Mouse (Mus musculus): Measurements from ENCODE around the gene Kif23. TPM values are rescaled to one million over a fixed set of nuclear protein-coding genes. Genes with fewer than 3 reads are reported as not detected.

The Kif23 gene
- polyA plus RNA-seq, 1 experiment from 2014 or later = 100 TPM

- 59% methylated on average over 6 of the region's 6 CpGs for WGBS
- no peak overlapping the region for H3K4me2 ChIP-seq (replicated peaks; ENCODE audit: low read depth, low read length)
- H3K27me3 ChIP-seq (ENCODE audit: control insufficient read depth, insufficient read depth, low read length) = no peaks in the 10 kb centered on the region
- DNase-seq (ENCODE audit: low spot score) (no peak), ATAC-seq (ENCODE audit: low FRiP score) (no peak)
- H3K9ac ChIP-seq (ENCODE audit: low read depth, low read length) = no peak overlapping the region
- peaks cover 4% of the 10 kb centered on the region; the same call in 1 of the 2 replicates for H3K36me3 ChIP-seq (ENCODE audit: control insufficient read depth, insufficient read depth, low read length)
- no peak overlapping the region for H3K4me3 ChIP-seq (ENCODE audit: low read depth, low read length)
- no peak overlapping the region for H3K27ac ChIP-seq (ENCODE audit: low read depth, low read length)
- H3K9me3 ChIP-seq (ENCODE audit: control insufficient read depth, low read length) = no peaks in the 10 kb centered on the region
- H3K4me1 ChIP-seq (replicated peaks; ENCODE audit: control insufficient read depth, insufficient read depth, low read length) = 0 out of 2 replicates have a peak, but pooled peaks cover 2% of the 10 kb centered on the region
Measured at GRCm38 (mm10) chr9:61911300-61912128, 35.1 kb downstream of the Kif23 start.

DNA sequence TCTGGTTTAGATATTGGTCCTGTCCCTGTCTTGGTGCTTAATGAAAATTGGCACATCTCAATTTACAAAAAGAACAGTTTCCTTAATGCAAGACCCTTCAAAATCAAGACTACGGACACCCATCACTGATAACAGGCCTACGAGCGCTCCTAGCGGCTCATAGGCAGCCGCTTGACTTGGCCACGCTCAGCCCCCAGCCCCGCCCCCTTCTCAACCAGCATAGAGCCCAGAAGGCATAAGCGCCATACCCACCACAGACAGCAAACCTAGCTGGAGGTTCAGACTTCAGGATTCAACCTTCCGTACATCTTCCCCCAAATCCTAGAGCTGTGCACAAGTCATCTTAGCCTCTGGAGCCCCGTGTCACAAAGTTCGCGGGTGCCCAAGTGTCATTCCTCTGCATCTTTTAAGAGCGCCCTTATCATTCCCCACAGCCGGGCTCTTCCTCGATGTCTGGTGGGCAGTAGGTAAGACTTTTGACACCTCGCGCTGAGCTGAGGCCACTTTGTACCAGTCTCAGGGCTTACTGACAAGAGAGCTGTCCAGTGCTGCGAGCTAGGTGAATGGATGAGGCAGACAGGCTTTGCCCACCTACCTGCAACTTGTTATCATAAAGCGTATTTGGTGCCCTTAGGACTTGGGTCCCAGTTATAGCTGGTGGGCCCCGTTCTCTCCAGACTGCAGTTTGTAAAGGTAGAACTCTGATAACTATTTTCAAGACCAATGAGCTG, 35.9 kb downstream of the Kif23 start:
- Histone ChIP-seq H3K9me3 (ENCODE audit: control insufficient read depth, low read length) (no peaks in the 10 kb centered on the region), H3K4me2 (replicated peaks; ENCODE audit: low read depth, low read length) (no peak overlapping the region), H3K36me3 (ENCODE audit: control insufficient read depth, insufficient read depth, low read length) (peaks cover 4% of the 10 kb centered on the region; the same call in 1 of the 2 replicates), H3K4me3 (ENCODE audit: low read depth, low read length) (no peak overlapping the region), H3K27ac (ENCODE audit: low read depth, low read length) (no peak overlapping the region), H3K27me3 (ENCODE audit: control insufficient read depth, insufficient read depth, low read length) (no peaks in the 10 kb centered on the region), H3K9ac (ENCODE audit: low read depth, low read length) (no peak overlapping the region), H3K4me1 (replicated peaks; ENCODE audit: control insufficient read depth, insufficient read depth, low read length) (0 out of 2 replicates have a peak, but pooled peaks cover 2% of the 10 kb centered on the region)
- no peak for ATAC-seq (ENCODE audit: low FRiP score)
- DNase-seq (ENCODE audit: low spot score) = peak; percentile 53
- whole genome bisulfite sequencing = 47% methylated on average over 20 of the region's 20 CpGs

- Histone ChIP-seq H3K27ac (ENCODE audit: low read depth, low read length) (no peak overlapping the region), H3K9ac (ENCODE audit: low read depth, low read length) (no peak overlapping the region), H3K36me3 (ENCODE audit: control insufficient read depth, insufficient read depth, low read length) (peaks cover 4% of the 10 kb centered on the region; the same call in 1 of the 2 replicates), H3K27me3 (ENCODE audit: control insufficient read depth, insufficient read depth, low read length) (no peaks in the 10 kb centered on the region), H3K9me3 (ENCODE audit: control insufficient read depth, low read length) (no peaks in the 10 kb centered on the region), H3K4me3 (ENCODE audit: low read depth, low read length) (no peak overlapping the region), H3K4me1 (replicated peaks; ENCODE audit: control insufficient read depth, insufficient read depth, low read length) (0 out of 2 replicates have a peak, but pooled peaks cover 2% of the 10 kb centered on the region), H3K4me2 (replicated peaks; ENCODE audit: low read depth, low read length) (no peak overlapping the region)
- ATAC-seq (ENCODE audit: low FRiP score) = no peak
- no peak for DNase-seq (ENCODE audit: low spot score)
- 93% methylated on average over 1 of the region's 1 CpGs for WGBS
Measured at GRCm38 (mm10) chr9:61909633-61910032, 36.9 kb downstream of the Kif23 start.

GRCm38 (mm10) chr9:61908832-61909407, 37.7 kb downstream of the Kif23 start:
- Histone ChIP-seq H3K27ac (ENCODE audit: low read depth, low read length) (no peak overlapping the region), H3K9ac (ENCODE audit: low read depth, low read length) (no peak overlapping the region), H3K4me2 (replicated peaks; ENCODE audit: low read depth, low read length) (no peak overlapping the region), H3K4me3 (ENCODE audit: low read depth, low read length) (no peak overlapping the region), H3K9me3 (ENCODE audit: control insufficient read depth, low read length) (no peaks in the 10 kb centered on the region), H3K36me3 (ENCODE audit: control insufficient read depth, insufficient read depth, low read length) (peaks cover 4% of the 10 kb centered on the region; the same call in 1 of the 2 replicates), H3K4me1 (replicated peaks; ENCODE audit: control insufficient read depth, insufficient read depth, low read length) (0 out of 2 replicates have a peak, but pooled peaks cover 2% of the 10 kb centered on the region), H3K27me3 (ENCODE audit: control insufficient read depth, insufficient read depth, low read length) (no peaks in the 10 kb centered on the region)
- DNase-seq (ENCODE audit: low spot score) (no peak), ATAC-seq (ENCODE audit: low FRiP score) (no peak)
- WGBS = 92% methylated on average over 11 of the region's 11 CpGs

- WGBS = 86% methylated on average over 3 of the region's 3 CpGs
- no peak for DNase-seq (ENCODE audit: low spot score)
- no peaks in the 10 kb centered on the region for H3K9me3 ChIP-seq (ENCODE audit: control insufficient read depth, low read length)
- no peak overlapping the region for H3K4me3 ChIP-seq (ENCODE audit: low read depth, low read length)
- no peak overlapping the region for H3K27ac ChIP-seq (ENCODE audit: low read depth, low read length)
- peaks cover 4% of the 10 kb centered on the region; the same call in 1 of the 2 replicates for H3K36me3 ChIP-seq (ENCODE audit: control insufficient read depth, insufficient read depth, low read length)
- H3K9ac ChIP-seq (ENCODE audit: low read depth, low read length) = no peak overlapping the region
- ATAC-seq (ENCODE audit: low FRiP score) = no peak
- H3K4me1 ChIP-seq (replicated peaks; ENCODE audit: control insufficient read depth, insufficient read depth, low read length) = 0 out of 2 replicates have a peak, but pooled peaks cover 2% of the 10 kb centered on the region
- no peak overlapping the region for H3K4me2 ChIP-seq (replicated peaks; ENCODE audit: low read depth, low read length)
- H3K27me3 ChIP-seq (ENCODE audit: control insufficient read depth, insufficient read depth, low read length) = no peaks in the 10 kb centered on the region
Measured at GRCm38 (mm10) chr9:61908341-61908740, 38.2 kb downstream of the Kif23 start.

DNA sequence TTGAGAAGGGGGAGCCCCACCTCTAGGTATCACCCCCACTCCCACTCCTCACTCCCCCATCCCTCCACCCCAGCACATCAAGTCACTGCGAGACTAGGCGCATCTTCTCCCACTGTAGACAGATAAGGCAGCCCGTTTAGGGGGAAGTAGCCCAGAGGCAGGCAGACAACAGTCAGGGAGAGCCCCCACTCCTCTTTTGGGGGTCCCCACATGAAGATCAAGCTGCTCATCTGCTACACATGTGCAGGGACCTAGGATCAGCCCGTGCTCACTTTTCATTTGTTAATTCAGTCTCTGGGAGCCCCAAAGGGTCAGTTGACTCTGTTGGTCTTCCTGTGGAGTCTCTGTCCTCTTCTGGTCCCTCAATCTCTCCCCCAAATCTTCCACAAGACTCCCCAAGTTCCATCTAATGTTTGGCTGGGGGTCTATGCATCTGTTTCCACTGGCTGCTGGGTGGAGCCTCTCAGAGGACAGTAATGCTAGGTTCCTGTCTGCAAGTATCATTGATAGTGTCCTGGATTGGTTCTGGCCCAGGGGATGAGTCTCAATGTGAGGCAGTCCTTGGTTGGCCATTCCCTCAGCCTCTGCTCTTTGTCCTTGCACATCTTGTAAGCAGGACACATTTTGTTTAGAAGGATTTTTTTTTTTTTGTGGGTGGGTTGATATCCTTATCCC, 38.8 kb downstream of the Kif23 start:
- H3K4me2 ChIP-seq (replicated peaks; ENCODE audit: low read depth, low read length) = no peak overlapping the region
- no peak for DNase-seq (ENCODE audit: low spot score)

DNA sequence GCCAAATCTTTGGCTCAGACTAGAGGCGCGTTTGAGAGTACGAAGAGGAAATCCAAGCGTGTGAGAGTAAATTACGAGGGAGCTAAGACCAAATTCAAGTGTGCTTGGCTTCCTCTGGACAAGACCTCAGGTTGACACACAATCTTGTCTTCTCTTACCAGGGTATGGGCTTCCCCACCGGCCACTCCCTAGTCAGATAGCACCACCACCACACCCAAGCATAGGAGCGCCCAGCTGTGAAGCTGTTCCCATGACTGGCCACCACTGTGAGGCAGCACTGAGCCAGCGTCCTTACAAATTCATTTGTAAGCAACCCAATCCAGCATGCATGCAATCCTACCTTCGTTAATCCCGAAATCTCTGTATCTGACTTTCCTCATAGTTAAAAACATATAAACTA, 39.7 kb downstream of the Kif23 start:
- H3K4me1 ChIP-seq (replicated peaks; ENCODE audit: control insufficient read depth, insufficient read depth, low read length) = peaks cover 3% of the 10 kb centered on the region
- H3K27me3 ChIP-seq (ENCODE audit: control insufficient read depth, insufficient read depth, low read length) = no peaks in the 10 kb centered on the region
- ATAC-seq (ENCODE audit: low FRiP score) (no peak), DNase-seq (ENCODE audit: low spot score) (peak; percentile 49)
- H3K4me3 ChIP-seq (ENCODE audit: low read depth, low read length) = no peak overlapping the region
- no peak overlapping the region for H3K4me2 ChIP-seq (replicated peaks; ENCODE audit: low read depth, low read length)
- H3K9me3 ChIP-seq (ENCODE audit: control insufficient read depth, low read length) = no peaks in the 10 kb centered on the region
- no peaks in the 10 kb centered on the region for H3K36me3 ChIP-seq (ENCODE audit: control insufficient read depth, insufficient read depth, low read length)
- WGBS = 70% methylated on average over 10 of the region's 10 CpGs
- no peak overlapping the region for H3K27ac ChIP-seq (ENCODE audit: low read depth, low read length)
- no peak overlapping the region for H3K9ac ChIP-seq (ENCODE audit: low read depth, low read length)

More for the DNA sequence above, 38.8 kb downstream of the Kif23 start:
- Histone ChIP-seq H3K4me3 (ENCODE audit: low read depth, low read length) (no peak overlapping the region), H3K27me3 (ENCODE audit: control insufficient read depth, insufficient read depth, low read length) (no peaks in the 10 kb centered on the region), H3K9ac (ENCODE audit: low read depth, low read length) (no peak overlapping the region), H3K36me3 (ENCODE audit: control insufficient read depth, insufficient read depth, low read length) (peaks cover 3% of the 10 kb centered on the region; the same call in 1 of the 2 replicates), H3K4me1 (replicated peaks; ENCODE audit: control insufficient read depth, insufficient read depth, low read length) (0 out of 2 replicates have a peak, but pooled peaks cover under 1% of the 10 kb centered on the region), H3K9me3 (ENCODE audit: control insufficient read depth, low read length) (no peaks in the 10 kb centered on the region), H3K27ac (ENCODE audit: low read depth, low read length) (no peak overlapping the region)
- whole genome bisulfite sequencing = 82% methylated on average over 4 of the region's 4 CpGs
- ATAC-seq (ENCODE audit: low FRiP score) = no peak

DNA sequence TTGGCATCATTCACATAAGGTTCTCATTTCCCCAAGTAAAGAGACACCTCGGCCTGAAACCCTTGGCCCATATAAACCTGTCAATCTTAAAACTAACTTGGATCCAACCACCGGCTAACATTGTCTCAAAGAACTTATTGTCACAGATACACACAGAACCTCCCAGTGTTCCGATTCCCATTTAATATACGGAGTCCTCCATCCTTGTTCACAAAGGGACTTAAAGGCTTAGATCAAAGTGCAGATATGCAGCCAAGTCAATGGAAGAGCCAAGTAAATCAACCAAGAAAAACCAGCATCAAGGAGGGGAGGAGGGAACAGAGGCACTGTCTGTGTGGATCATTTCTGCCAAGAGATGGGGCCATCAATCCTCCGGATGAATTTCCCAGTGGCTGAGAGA, 41.0 kb downstream of the Kif23 start:
- ATAC-seq (ENCODE audit: low FRiP score) (no peak), DNase-seq (ENCODE audit: low spot score) (no peak)
- peaks cover 3% of the 10 kb centered on the region; the same call in 1 of the 2 replicates for H3K27me3 ChIP-seq (ENCODE audit: control insufficient read depth, insufficient read depth, low read length)
- no peaks in the 10 kb centered on the region for H3K36me3 ChIP-seq (ENCODE audit: control insufficient read depth, insufficient read depth, low read length)
- peaks cover 3% of the 10 kb centered on the region for H3K4me1 ChIP-seq (replicated peaks; ENCODE audit: control insufficient read depth, insufficient read depth, low read length)
- H3K4me2 ChIP-seq (replicated peaks; ENCODE audit: low read depth, low read length) = no peak overlapping the region
- no peak overlapping the region for H3K27ac ChIP-seq (ENCODE audit: low read depth, low read length)
- H3K9ac ChIP-seq (ENCODE audit: low read depth, low read length) = no peak overlapping the region
- no peaks in the 10 kb centered on the region for H3K9me3 ChIP-seq (ENCODE audit: control insufficient read depth, low read length)
- H3K4me3 ChIP-seq (ENCODE audit: low read depth, low read length) = no peak overlapping the region
- 80% methylated on average over 5 of the region's 5 CpGs for WGBS
